Mouse (Mus musculus) right cerebral cortex, postnatal 25 days (tissue): ENCODE measurements around the gene Fam92b.

Source experiments
- DNase-seq: peaks from one replicate; pipeline ENCODE4 v3.0.0; 2022

Gene Fam92b

DNA sequence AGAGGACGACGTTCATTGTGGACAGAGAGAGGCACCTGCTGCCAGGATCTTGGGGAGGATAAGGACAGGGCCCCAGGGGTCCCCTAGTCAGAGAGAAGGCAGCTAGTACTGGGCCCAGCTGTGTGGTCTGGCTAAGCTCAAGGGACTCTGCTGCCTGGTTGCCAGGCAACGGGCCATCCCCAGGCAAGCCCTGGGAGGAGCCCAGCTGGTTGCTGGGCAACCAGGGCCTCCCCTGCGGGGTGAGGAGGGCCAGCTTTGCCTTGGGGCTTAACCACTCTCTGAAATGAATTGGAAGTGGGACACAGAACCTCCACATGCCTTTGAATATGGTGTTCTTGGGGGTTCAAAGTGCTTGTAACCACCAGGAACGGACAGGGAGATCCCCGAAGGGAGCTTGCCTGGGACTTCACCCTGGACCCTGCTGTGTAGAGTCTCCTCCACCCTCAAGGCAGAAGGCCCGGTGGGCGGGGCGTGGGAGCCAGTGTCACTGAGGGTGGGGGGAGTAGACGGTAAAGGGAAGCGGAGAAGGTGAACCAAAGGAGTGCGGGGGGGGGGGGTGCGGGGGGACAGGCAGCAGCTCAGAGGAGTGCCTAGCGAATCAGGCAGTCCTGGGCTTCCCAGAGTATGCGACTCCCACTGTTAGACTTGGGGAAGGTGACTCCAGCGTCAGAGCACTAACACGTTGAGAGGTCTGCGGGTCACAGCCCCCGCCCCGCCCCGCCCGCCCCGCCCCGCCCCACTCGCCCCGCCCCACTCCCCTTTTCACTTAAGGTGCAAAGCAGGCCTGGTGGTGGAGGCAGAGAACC lies at the start of gene Fam92b:
Fam92b (minus strand) TSS at position 149 of the 806 bp plus-strand sequence.
- peak; percentile 70 for DNase-seq

DNA sequence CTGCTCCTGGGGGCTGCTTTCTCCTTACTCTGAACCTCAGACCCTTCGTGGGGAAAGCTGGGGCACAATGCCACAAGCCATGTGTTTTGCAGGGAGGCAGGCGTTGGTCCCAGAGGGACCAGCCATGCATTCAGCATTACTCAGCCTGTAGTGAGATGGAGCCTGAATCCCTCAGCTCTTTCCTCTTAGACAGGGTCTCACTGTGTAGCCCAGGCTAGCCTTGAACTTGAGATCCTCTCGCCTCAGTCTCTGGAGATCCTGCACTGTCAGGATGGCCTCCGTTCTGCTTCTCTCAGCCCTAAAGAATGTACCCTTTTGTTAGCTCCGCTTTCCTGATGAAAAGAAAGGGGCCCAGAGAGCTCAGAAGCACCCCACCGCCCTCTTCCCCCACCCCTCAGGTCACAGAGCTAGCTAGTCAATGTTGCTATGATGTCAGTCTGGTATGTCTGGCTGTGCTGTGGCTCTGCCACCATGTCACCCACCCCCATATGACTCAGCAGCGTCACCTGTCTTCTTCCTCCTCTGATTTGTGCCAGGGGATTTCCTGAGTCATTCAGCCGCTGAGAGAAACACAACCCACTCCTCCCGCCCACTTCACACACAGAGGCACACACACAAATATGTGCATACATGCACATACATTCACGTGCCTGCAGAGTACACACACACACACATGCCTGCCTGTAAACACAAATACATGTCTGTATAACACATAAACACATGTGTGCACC lies 48.3 kb upstream of the Fam92b start:
- peak; percentile 78 for DNase-seq

- DNase-seq: no peak
Measured at GRCm38 (mm10) chr8:120224521-120225420, 47.5 kb upstream of the Fam92b start.

GRCm38 (mm10) chr8:120222548-120222947 lies 45.3 kb upstream of the Fam92b start:
- DNase-seq: no peak

DNA sequence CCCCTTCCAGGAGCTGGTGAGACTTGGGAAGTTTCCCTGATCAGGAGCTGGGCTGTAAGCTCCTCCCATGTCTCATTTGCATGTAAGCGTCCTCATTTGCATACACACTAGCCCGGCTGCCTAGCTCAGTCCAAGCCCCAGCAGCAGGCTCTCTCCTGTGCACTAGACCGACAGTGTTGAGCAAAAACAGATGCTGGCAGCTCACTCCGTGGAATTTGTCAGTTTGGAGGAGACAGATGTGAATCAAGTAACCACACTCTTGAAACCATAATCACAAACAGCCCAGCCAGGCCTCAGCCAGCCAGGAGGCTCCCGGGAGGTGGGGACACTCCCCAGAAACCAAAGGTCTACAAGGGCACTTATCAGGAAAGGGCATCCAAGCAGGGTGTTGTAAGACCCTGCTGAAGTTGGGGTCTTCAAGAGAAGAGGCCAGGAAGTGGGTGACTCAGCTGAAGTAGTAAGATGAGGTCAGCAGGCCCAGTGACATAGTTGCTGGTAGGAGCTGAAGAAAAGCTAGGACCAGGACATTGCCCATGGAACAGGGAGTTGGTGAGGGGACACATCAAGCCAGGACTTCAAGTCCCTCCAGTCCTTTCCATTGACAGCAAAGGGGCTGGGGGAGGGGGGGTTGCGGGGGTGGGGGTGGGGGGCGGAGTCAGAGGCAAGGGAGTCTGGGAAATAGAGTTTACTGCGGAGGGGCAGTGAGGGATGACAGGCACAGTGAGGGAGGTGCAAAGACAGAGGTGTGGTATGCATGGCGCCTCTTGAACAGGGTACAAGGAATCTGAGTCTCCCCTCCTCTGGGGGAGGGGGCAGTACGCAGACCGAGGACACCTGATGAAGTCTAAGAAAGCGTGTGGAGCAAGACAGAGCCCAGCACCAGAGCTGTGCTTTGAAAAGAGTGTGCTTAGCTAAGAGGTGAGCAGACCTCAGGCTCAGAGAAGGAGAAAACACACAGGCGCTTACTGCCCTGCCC lies 39.9 kb upstream of the Fam92b start:
- DNase-seq: no peak

- no peak for DNase-seq
Measured at GRCm38 (mm10) chr8:120215416-120216141, 38.3 kb upstream of the Fam92b start.

- no peak for DNase-seq
Measured at GRCm38 (mm10) chr8:120213939-120214338, 36.7 kb upstream of the Fam92b start.

GRCm38 (mm10) chr8:120213229-120213628 lies 36.0 kb upstream of the Fam92b start:
- DNase-seq: no peak

DNA sequence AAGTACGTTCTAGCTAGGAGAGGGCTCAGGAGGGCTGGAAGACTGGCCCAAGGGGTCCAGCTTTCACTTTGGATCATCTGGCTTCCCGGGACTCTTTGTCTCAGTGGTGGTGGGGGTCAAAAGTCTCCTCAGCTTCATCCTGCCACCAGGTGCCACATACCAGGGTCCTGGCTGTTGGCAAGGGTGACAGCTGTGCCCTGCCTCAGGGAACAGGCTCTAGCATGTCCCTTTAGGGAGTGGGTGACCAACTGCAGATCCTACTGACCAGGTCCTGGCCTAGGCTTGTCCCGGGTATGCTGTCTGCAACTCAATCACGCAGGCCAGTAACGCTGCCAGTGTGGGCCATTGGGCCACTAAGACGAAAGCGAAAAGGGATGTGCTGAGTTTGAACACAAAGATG lies 35.3 kb upstream of the Fam92b start:
- DNase-seq: no peak

DNA sequence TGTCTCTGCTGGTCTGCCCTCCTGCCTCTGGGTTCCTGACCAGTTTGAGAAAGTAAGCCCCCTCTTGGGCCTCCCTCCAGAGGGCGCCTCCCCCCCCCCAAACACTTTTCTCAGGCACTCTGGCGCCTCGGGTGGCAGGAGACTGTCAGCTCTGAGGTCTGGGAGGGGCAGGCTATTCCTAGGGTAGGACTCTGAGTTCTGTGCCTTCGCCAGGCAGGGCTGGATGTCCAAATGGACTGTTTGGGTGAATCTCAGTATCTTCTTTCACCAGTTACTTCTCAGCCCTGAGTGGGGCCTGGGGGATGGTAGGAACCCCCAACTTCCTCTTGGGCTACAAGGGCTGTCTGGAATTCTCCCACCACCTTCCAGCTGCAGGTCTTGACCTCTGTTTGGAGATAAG lies 34.1 kb upstream of the Fam92b start:
- DNase-seq: no peak

GRCm38 (mm10) chr8:120208113-120208512 lies 30.8 kb upstream of the Fam92b start:
- no peak for DNase-seq

- DNase-seq: no peak
Measured at GRCm38 (mm10) chr8:120207364-120207763, 30.1 kb upstream of the Fam92b start.

GRCm38 (mm10) chr8:120205916-120206315 lies 28.6 kb upstream of the Fam92b start:
- no peak for DNase-seq

DNA sequence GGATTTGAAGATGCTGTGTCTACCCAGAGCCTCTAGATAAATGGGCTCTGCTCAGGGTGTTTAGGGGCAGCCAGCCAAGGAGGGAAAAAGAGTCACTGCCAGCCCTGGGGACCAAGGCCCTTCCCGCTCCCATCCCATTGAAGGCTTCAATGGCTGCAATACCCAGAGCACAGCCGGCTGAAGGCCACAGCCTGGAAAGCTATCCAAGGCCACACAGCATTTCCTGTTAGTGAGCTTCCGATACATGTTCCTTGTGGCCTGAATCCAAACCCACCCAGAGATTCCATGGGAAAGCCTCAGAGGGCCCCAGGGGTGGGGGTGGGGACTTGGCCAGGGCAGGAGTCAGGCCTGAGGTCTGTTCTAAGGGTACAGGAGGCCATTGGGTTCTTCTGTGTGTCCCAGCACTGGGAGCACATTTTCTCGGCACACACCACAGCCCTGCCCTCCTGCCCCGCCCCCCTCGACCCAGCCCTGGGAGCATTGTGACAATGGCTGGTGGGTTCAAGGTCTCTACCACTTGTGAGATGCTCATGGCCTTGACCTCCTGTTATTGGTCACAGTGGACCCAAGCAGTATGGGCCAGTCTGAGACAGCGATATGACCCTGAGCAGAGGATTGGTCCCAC lies 27.6 kb upstream of the Fam92b start:
- no peak for DNase-seq

- no peak for DNase-seq
Measured at GRCm38 (mm10) chr8:120202546-120202945, 25.3 kb upstream of the Fam92b start.

- no peak for DNase-seq
Measured at GRCm38 (mm10) chr8:120201351-120201750, 24.1 kb upstream of the Fam92b start.

DNA sequence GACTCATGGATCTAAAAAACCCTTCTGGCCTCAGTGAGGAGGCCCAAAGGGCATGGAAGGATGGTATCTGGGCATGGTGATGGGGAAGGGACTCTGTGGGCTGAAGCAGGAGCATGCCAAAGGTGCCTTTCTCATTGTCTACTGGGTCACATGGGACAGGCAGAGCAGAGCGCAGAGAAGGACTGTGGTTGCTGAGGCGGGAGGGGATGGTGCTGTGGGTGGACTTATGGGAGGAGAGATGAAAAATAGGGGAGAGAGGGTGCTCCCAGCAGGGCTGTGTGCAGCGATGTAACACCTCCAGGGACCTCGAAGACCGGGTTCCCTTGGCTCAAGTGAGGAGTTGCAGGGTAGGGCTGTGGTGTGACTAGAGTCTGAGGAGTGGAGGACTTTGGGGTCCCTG lies 14.9 kb upstream of the Fam92b start:
- no peak for DNase-seq

- no peak for DNase-seq
Measured at GRCm38 (mm10) chr8:120191633-120192032, 14.4 kb upstream of the Fam92b start.

- DNase-seq: peak; percentile 82
Measured at GRCm38 (mm10) chr8:120190810-120191413, 13.6 kb upstream of the Fam92b start.

DNA sequence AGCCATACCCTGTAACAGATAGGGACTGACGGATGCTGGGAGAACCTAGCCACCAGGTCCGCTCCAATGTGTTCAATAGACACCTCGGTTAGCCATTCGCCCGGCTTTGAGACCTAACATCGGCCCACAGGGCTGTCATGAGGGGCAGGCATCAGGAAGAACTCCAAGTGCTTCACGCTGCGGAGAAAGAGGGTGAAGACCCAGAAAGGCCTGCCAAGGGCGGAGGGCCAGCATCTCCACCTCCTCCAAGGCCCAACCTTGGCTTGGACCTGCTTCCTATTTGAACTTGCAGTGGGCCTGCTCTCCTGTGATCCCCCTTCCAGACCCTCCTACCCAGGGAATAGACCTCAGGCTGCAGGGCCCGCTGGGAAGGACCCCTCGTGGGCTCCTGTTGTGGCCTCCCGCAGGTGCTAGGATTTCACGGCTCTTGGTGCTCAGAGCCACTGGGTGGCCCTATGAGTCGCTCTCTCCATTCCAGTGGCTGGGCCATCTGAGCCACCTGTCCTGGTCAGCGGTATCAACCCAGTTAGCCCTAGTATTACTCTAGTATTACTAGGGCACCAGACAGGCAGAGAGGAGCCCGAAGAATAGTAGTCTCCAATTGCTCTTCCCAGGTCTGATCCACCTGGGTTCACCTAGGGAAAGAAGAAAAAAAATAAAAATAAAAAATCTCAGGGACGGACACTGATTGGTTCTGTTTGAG lies 13.0 kb upstream of the Fam92b start:
- no peak for DNase-seq
